Mouse (Mus musculus): ENCODE measurements around the gene Vmn1r50. TPM values are rescaled to one million over a fixed set of nuclear protein-coding genes. Genes with fewer than 3 reads are reported as not detected.

The Vmn1r50 gene
- not detected for total RNA-seq (2023)

DNA sequence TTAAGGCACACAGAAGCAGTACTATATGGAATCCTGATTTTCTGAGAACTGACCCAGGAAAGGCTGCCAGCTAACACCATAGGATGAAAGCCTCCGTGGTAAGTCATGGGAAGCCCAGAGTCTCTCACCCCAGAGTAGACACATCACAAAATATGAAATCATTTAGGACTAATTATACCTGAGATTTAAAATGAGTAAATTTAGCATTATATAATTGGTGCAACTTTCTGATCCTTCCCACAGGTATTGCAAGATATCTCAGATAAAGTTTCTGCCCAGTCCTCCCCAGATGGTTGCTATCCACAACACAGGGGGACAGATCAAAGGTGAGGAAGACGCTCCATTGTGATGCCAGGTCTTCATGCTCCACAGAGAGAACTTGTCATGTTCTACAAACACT is at the start of gene Vmn1r50:
Gene Vmn1r50 (plus strand): TSS at position 301 of the 400 bp plus-strand sequence.

GRCm38 (mm10) chr6:90078406-90078805 is 22.8 kb upstream of the Vmn1r50 start, which contains the start of gene Vmn1r49:
TSS of gene Vmn1r49 (minus strand) at chr6:90078506.

DNA sequence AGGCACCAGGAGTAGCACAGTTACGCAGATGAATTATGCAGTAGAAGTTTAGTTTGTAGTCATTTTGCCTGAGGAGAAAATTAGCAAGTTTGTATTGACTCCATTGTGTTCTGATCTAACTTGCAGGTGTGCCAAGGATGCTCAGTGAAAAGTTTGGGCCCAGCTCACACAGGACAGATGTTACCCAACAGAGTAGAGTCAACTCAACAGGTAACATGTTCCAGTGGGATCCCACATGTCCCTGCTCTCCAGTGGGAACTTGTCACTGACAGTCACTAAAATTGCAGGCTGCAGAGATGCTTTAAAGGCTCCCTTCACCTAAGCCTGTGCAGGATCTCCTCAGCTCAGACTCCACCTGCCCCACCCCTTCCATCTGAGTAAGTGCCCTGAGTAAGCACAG is 21.1 kb downstream of the Vmn1r50 start, which contains the start of gene Vmn1r51:
Gene Vmn1r51 (plus strand): TSS at position 301 of the 400 bp plus-strand sequence.

Other genes with a start within 250 kb of the Vmn1r50 start
- not detected for gene Vmn1r42, start 225.0 kb upstream of the Vmn1r50 start, total RNA-seq (2023)
- not detected for gene Vmn1r43, start 225.0 kb upstream of the Vmn1r50 start, total RNA-seq (2023)
- gene Vmn1r44, start 217.8 kb upstream of the Vmn1r50 start, total RNA-seq (2023), result not detected
- not detected for gene Vmn1r45, start 160.8 kb upstream of the Vmn1r50 start, total RNA-seq (2023)
- gene Vmn1r46, start 132.1 kb upstream of the Vmn1r50 start, total RNA-seq (2023), result not detected
- not detected for gene Vmn1r47, start 85.3 kb upstream of the Vmn1r50 start, total RNA-seq (2023)
- not detected for gene Vmn1r48, start 64.6 kb upstream of the Vmn1r50 start, total RNA-seq (2023)
- gene Vmn1r49, start 22.9 kb upstream of the Vmn1r50 start, total RNA-seq (2023), result not detected
- gene Vmn1r51, start 21.2 kb downstream of the Vmn1r50 start, total RNA-seq (2023), result not detected
- not detected for gene Vmn1r52, start 73.4 kb downstream of the Vmn1r50 start, total RNA-seq (2023)
- not detected for gene V1ra8, start 101.4 kb downstream of the Vmn1r50 start, total RNA-seq (2023)
- not detected for gene Vmn1r53, start 123.0 kb downstream of the Vmn1r50 start, total RNA-seq (2023)
- gene Vmn1r54, start 144.9 kb downstream of the Vmn1r50 start, total RNA-seq (2023), result not detected
- not detected for gene BC048671, start 199.8 kb downstream of the Vmn1r50 start, total RNA-seq (2023)
- gene Chst13, start 223.8 kb downstream of the Vmn1r50 start, total RNA-seq (2023), result 10 to 100 TPM; 27.6 to 31.0 TPM
- not detected for gene Uroc1, start 231.9 kb downstream of the Vmn1r50 start, total RNA-seq (2023)

All from neutrophil, adult 59 days (primary cell).